Mouse (Mus musculus): ENCODE data around the gene Nanog. TPM values are rescaled to one million over a fixed set of nuclear protein-coding genes. Genes with fewer than 3 reads are reported as not detected.
A peak's percentile ranks its signal among the peaks of the same experiment; 100 is the strongest.

Gene Nanog
- polyA plus RNA-seq, 1 experiment: 0.10 TPM

GRCm38 (mm10) chr6:122669406-122670200, 37.7 kb upstream of the Nanog start:
- no peak for TF ChIP-seq SRF (IDR thresholded peaks at IDR 0.05; ENCODE audit: control insufficient read depth, insufficient read length, low read depth)
- no peak for TF ChIP-seq MYOG (IDR thresholded peaks at IDR 0.05; ENCODE audit: control insufficient read depth in 1 of 3, insufficient read depth in 1 of 3, insufficient read length in 2 of 3, low read depth in 2 of 3)
- no peak for TF ChIP-seq TCF3 (IDR thresholded peaks at IDR 0.05; ENCODE audit: insufficient read length, low read depth)
- TF ChIP-seq E2F4 (IDR thresholded peaks at IDR 0.05; ENCODE audit: insufficient read depth): no peak
- no peak for TF ChIP-seq MAX (IDR thresholded peaks at IDR 0.05; ENCODE audit: low read depth)
- no peak for TF ChIP-seq TCF12 (IDR thresholded peaks at IDR 0.05; ENCODE audit: insufficient read depth, poor library complexity, severe bottlenecking)
- TF ChIP-seq POLR2AphosphoS2 (IDR thresholded peaks at IDR 0.05; ENCODE audit: insufficient read length, low read depth): no peak
- TF ChIP-seq MYOD1 (IDR thresholded peaks at IDR 0.05; ENCODE audit: control insufficient read depth in 1 of 3, insufficient read length in 2 of 3, low read depth in 2 of 3): no peak
- no peak for TF ChIP-seq CEBPB (IDR thresholded peaks at IDR 0.05; ENCODE audit: insufficient read depth, poor library complexity, severe bottlenecking)
- no peak for TF ChIP-seq REST (IDR thresholded peaks at IDR 0.05; ENCODE audit: insufficient read depth, insufficient read length)
- TF ChIP-seq USF1 (IDR thresholded peaks at IDR 0.05; ENCODE audit: low read depth): no peak
- TF ChIP-seq POLR2A (IDR thresholded peaks at IDR 0.05; ENCODE audit: insufficient read length, low read depth): no peak
- H3K79me2 ChIP-seq (ENCODE audit: control insufficient read depth, insufficient read depth): no peaks in the 10 kb centered on the region
- no peak overlapping the region for H3ac ChIP-seq (ENCODE audit: control insufficient read depth, insufficient read length)
- peak overlapping the region; percentile 62 for H3K4me2 ChIP-seq (ENCODE audit: low read depth)
- no peak overlapping the region for H3K4me3 ChIP-seq
- H3K36me3 ChIP-seq (ENCODE audit: control insufficient read depth, insufficient read depth): no peaks in the 10 kb centered on the region
- peaks cover 5% of the 10 kb centered on the region for H3K27me3 ChIP-seq (ENCODE audit: control insufficient read depth, insufficient read depth, insufficient read length)

- TF ChIP-seq CEBPB (IDR thresholded peaks at IDR 0.05; ENCODE audit: insufficient read depth, poor library complexity, severe bottlenecking): no peak
- TF ChIP-seq USF1 (IDR thresholded peaks at IDR 0.05; ENCODE audit: low read depth): no peak
- no peak for TF ChIP-seq POLR2A (IDR thresholded peaks at IDR 0.05; ENCODE audit: insufficient read length, low read depth)
- no peak for TF ChIP-seq MYOG (IDR thresholded peaks at IDR 0.05; ENCODE audit: control insufficient read depth in 1 of 3, insufficient read depth in 1 of 3, insufficient read length in 2 of 3, low read depth in 2 of 3)
- no peak for TF ChIP-seq TCF3 (IDR thresholded peaks at IDR 0.05; ENCODE audit: insufficient read length, low read depth)
- TF ChIP-seq MYOD1 (IDR thresholded peaks at IDR 0.05; ENCODE audit: control insufficient read depth in 1 of 3, insufficient read length in 2 of 3, low read depth in 2 of 3): no peak
- no peak for TF ChIP-seq TCF12 (IDR thresholded peaks at IDR 0.05; ENCODE audit: insufficient read depth, poor library complexity, severe bottlenecking)
- TF ChIP-seq SRF (IDR thresholded peaks at IDR 0.05; ENCODE audit: control insufficient read depth, insufficient read length, low read depth): no peak
- Histone ChIP-seq H3K79me2 (ENCODE audit: control insufficient read depth, insufficient read depth) (no peaks in the 10 kb centered on the region), H3K36me3 (ENCODE audit: control insufficient read depth, insufficient read depth) (no peaks in the 10 kb centered on the region), H3ac (ENCODE audit: control insufficient read depth, insufficient read length) (no peak overlapping the region), H3K27me3 (ENCODE audit: control insufficient read depth, insufficient read depth, insufficient read length) (peaks cover 5% of the 10 kb centered on the region), H3K4me2 (ENCODE audit: low read depth) (no peak overlapping the region), H3K4me3 (no peak overlapping the region)
Measured at GRCm38 (mm10) chr6:122670201-122670551, 37.1 kb upstream of the Nanog start.

- peaks cover 5% of the 10 kb centered on the region for H3K27me3 ChIP-seq (ENCODE audit: control insufficient read depth, insufficient read depth, insufficient read length)
- TF ChIP-seq MAX (IDR thresholded peaks at IDR 0.05; ENCODE audit: low read depth) (no peak), MYOG (IDR thresholded peaks at IDR 0.05; ENCODE audit: control insufficient read depth in 1 of 3, insufficient read depth in 1 of 3, insufficient read length in 2 of 3, low read depth in 2 of 3) (no peak), E2F4 (IDR thresholded peaks at IDR 0.05; ENCODE audit: insufficient read depth) (no peak), MYOD1 (IDR thresholded peaks at IDR 0.05; ENCODE audit: control insufficient read depth in 1 of 3, insufficient read length in 2 of 3, low read depth in 2 of 3) (no peak), USF1 (IDR thresholded peaks at IDR 0.05; ENCODE audit: low read depth) (no peak), TCF12 (IDR thresholded peaks at IDR 0.05; ENCODE audit: insufficient read depth, poor library complexity, severe bottlenecking) (no peak), POLR2A (IDR thresholded peaks at IDR 0.05; ENCODE audit: insufficient read length, low read depth) (no peak), CEBPB (IDR thresholded peaks at IDR 0.05; ENCODE audit: insufficient read depth, poor library complexity, severe bottlenecking) (no peak)
- no peak overlapping the region for H3K4me2 ChIP-seq (ENCODE audit: low read depth)
- no peaks in the 10 kb centered on the region for H3K36me3 ChIP-seq (ENCODE audit: control insufficient read depth, insufficient read depth)
- H3ac ChIP-seq (ENCODE audit: control insufficient read depth, insufficient read length): no peak overlapping the region
- no peak overlapping the region for H3K4me3 ChIP-seq
- no peaks in the 10 kb centered on the region for H3K79me2 ChIP-seq (ENCODE audit: control insufficient read depth, insufficient read depth)
Measured at GRCm38 (mm10) chr6:122670841-122671240, 36.4 kb upstream of the Nanog start.

- Histone ChIP-seq H3ac (ENCODE audit: control insufficient read depth, insufficient read length) (no peak overlapping the region), H3K79me2 (ENCODE audit: control insufficient read depth, insufficient read depth) (no peaks in the 10 kb centered on the region), H3K4me3 (no peak overlapping the region), H3K36me3 (ENCODE audit: control insufficient read depth, insufficient read depth) (no peaks in the 10 kb centered on the region), H3K27me3 (ENCODE audit: control insufficient read depth, insufficient read depth, insufficient read length) (peaks cover 3% of the 10 kb centered on the region), H3K4me2 (ENCODE audit: low read depth) (no peak overlapping the region)
- no peak for TF ChIP-seq REST (IDR thresholded peaks at IDR 0.05; ENCODE audit: insufficient read depth, insufficient read length)
- TF ChIP-seq MYOD1 (IDR thresholded peaks at IDR 0.05; ENCODE audit: control insufficient read depth in 1 of 3, insufficient read length in 2 of 3, low read depth in 2 of 3): no peak
Measured at GRCm38 (mm10) chr6:122672746-122673145, 34.5 kb upstream of the Nanog start.

- Histone ChIP-seq H3K4me2 (ENCODE audit: low read depth) (no peak overlapping the region), H3K79me2 (ENCODE audit: control insufficient read depth, insufficient read depth) (no peaks in the 10 kb centered on the region), H3K27me3 (ENCODE audit: control insufficient read depth, insufficient read depth, insufficient read length) (no peaks in the 10 kb centered on the region), H3ac (ENCODE audit: control insufficient read depth, insufficient read length) (no peak overlapping the region), H3K36me3 (ENCODE audit: control insufficient read depth, insufficient read depth) (no peaks in the 10 kb centered on the region), H3K4me3 (no peak overlapping the region)
- no peak for TF ChIP-seq USF1 (IDR thresholded peaks at IDR 0.05; ENCODE audit: low read depth)
- TF ChIP-seq CEBPB (IDR thresholded peaks at IDR 0.05; ENCODE audit: insufficient read depth, poor library complexity, severe bottlenecking): no peak
- TF ChIP-seq SRF (IDR thresholded peaks at IDR 0.05; ENCODE audit: control insufficient read depth, insufficient read length, low read depth): no peak
Measured at GRCm38 (mm10) chr6:122682646-122683045, 24.6 kb upstream of the Nanog start.

Data from myocyte (in vitro differentiated cells).